Mouse (Mus musculus) heart, embryonic 11.5 days (tissue): ENCODE results near the gene Ephx4. TPM values are rescaled to one million over a fixed set of nuclear protein-coding genes. Genes with fewer than 3 reads are reported as not detected.

ENCODE experiments used
- ATAC-seq: fragments of 200-750 bp; cut with Nextera tagmentation; replicated peaks from 2 replicates; pipeline ENCODE4 v1.8.0; 2017; ENCODE audit warnings: moderate library complexity; ENCODE audit not compliant: insufficient number of reproducible peaks, low FRiP score, low TSS enrichment
- H3K27ac ChIP-seq: fragments of 300-500 bp; sonication (generic); 2 replicates; pipeline ENCODE4 v1.5.1; 2014; ENCODE audit warnings: mild to moderate bottlenecking, low read depth, low read length
- H3K27me3 ChIP-seq: fragments of 300-500 bp; sonication (generic); 2 replicates; pipeline ENCODE4 v1.6.1; 2014; ENCODE audit warnings: mild to moderate bottlenecking, low read length, mixed read lengths; ENCODE audit not compliant: control insufficient read depth, insufficient read depth
- H3K36me3 ChIP-seq: fragments of 300-500 bp; sonication (generic); 2 replicates; pipeline ENCODE4 v1.6.1; 2014; ENCODE audit warnings: mild to moderate bottlenecking, low read length, moderate library complexity, mixed read lengths; ENCODE audit not compliant: control insufficient read depth, insufficient read depth
- H3K4me1 ChIP-seq: fragments of 300-500 bp; sonication (generic); 2 replicates; pipeline ENCODE4 v1.6.1; 2014; ENCODE audit warnings: low read length; ENCODE audit not compliant: control insufficient read depth, insufficient read depth
- H3K4me2 ChIP-seq: fragments of 300-500 bp; sonication (generic); 2 replicates; pipeline ENCODE4 v1.6.1; 2014; ENCODE audit warnings: mild to moderate bottlenecking, moderate library complexity
- H3K4me3 ChIP-seq: fragments of 300-500 bp; sonication (generic); 2 replicates; pipeline ENCODE4 v1.5.1; 2014; ENCODE audit warnings: low read depth, low read length
- H3K9ac ChIP-seq: fragments of 300-500 bp; sonication (generic); 2 replicates; pipeline ENCODE4 v1.6.1; 2014; ENCODE audit warnings: mild to moderate bottlenecking, low read depth, low read length, moderate library complexity
- H3K9me3 ChIP-seq: fragments of 300-500 bp; sonication (generic); replicated peaks from 2 replicates; pipeline ENCODE4 v1.6.1; 2016; ENCODE audit warnings: low read length; ENCODE audit not compliant: control insufficient read depth
- WGBS: fragments of 180-500 bp; shearing (Covaris S2); extraction: QIAGEN DNeasy Blood & Tissue Kit; methylation state at CpG from one replicate; pipeline ENCODE4 v1.1.7; 2014; ENCODE audit not compliant: insufficient replicate concordance; 5-methylcytosine and 5-hydroxymethylcytosine counted together
- polyA plus RNA-seq: library from polyadenylated mRNA; unstranded; fragments of >200 nt; fragmentation: Nextera tagmentation; extraction: Ambion mirVana; gene quantifications from 2 replicates; pipeline ENCODE4 v1.2.1, GENCODE M21; 2014

Ephx4 gene
- 0.29 and 0.56 TPM in 2 replicates for polyA plus RNA-seq

DNA sequence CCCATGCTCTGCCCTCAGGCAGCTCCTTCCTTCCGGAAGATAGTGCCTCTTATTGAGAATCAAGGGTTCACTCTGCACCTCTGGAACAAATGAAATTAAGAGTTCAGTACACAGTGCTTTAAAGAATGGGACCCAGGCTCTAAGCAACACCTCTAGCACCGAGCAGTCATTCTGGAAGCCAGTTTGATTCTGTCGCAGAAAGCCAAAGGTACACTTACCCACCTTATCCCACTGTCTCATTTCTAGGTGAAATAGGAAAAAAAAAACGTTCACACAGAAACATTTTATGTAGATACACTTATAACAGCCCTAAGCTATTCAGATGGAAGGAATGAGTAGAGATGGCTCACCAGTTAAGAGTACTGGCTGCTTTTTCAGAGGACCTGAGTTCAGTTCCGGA lies at the start of gene Ephx4:
Gene Ephx4, plus strand, starts transcription at position 301 of the 400 bp plus-strand sequence.
- Histone ChIP-seq H3K4me1 (no peaks in the 10 kb centered on the region), H3K4me3 (peak within 1 kb of the TSS; percentile 64), H3K4me2 (peak within 1 kb of the TSS; percentile 98), H3K27me3 (peaks cover 26% of the 10 kb centered on the region), H3K27ac (no peak within 1 kb of the TSS), H3K9me3 (no peaks in the 10 kb centered on the region), H3K36me3 (no peaks in the 10 kb centered on the region), H3K9ac (peak within 1 kb of the TSS; percentile 67)
- no peak for ATAC-seq
- WGBS = 28% methylated on average over 5 of the region's 5 CpGs

DNA sequence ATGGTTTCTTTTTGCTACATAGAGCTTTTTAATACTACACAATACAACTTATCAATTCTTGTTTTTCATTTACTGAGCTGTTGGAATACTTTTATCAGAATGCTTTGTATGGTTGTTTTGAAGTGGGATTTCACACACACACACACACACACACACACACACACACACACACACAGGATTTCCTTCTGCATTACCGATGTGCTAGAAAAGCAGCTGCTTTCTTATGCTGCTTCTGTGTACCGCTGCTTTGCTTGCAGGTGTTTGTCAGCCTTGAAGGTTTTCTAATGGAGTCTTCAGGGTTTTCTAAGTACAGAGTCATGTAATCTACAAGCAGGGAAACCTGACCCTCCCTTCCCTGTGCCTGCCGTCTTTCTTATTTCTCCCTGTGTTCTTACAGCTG lies 48.6 kb upstream of the Ephx4 start:
- no peak for ATAC-seq
- no peaks in the 10 kb centered on the region for H3K36me3 ChIP-seq
- H3K4me2 ChIP-seq = no peak overlapping the region
- WGBS = 60% methylated on average over 3 of the region's 3 CpGs
- no peak overlapping the region for H3K9ac ChIP-seq
- H3K9me3 ChIP-seq = no peaks in the 10 kb centered on the region
- no peaks in the 10 kb centered on the region for H3K27me3 ChIP-seq
- H3K4me1 ChIP-seq = no peaks in the 10 kb centered on the region
- H3K4me3 ChIP-seq = no peak overlapping the region
- no peak overlapping the region for H3K27ac ChIP-seq

GRCm38 (mm10) chr5:107355801-107356200 lies 46.7 kb upstream of the Ephx4 start:
- no peaks in the 10 kb centered on the region for H3K27me3 ChIP-seq
- H3K4me1 ChIP-seq = no peaks in the 10 kb centered on the region
- H3K27ac ChIP-seq = no peak overlapping the region
- no peaks in the 10 kb centered on the region for H3K9me3 ChIP-seq
- no peaks in the 10 kb centered on the region for H3K36me3 ChIP-seq
- no peak for ATAC-seq
- H3K4me3 ChIP-seq = no peak overlapping the region
- 44% methylated on average over 1 of the region's 1 CpGs for WGBS
- no peak overlapping the region for H3K9ac ChIP-seq
- no peak overlapping the region for H3K4me2 ChIP-seq

- Histone ChIP-seq H3K27me3 (no peaks in the 10 kb centered on the region), H3K27ac (no peak overlapping the region), H3K9me3 (no peaks in the 10 kb centered on the region), H3K9ac (no peak overlapping the region), H3K36me3 (no peaks in the 10 kb centered on the region), H3K4me2 (no peak overlapping the region), H3K4me1 (no peaks in the 10 kb centered on the region), H3K4me3 (no peak overlapping the region)
- WGBS = 89% methylated on average over 8 of the region's 8 CpGs
- no peak for ATAC-seq
Measured at GRCm38 (mm10) chr5:107357723-107358122, 44.8 kb upstream of the Ephx4 start.

GRCm38 (mm10) chr5:107359395-107360053 lies 43.0 kb upstream of the Ephx4 start:
- H3K4me1 ChIP-seq = no peaks in the 10 kb centered on the region
- peak overlapping the region; percentile 65 for H3K4me3 ChIP-seq
- H3K36me3 ChIP-seq = no peaks in the 10 kb centered on the region
- peak; percentile 96 for ATAC-seq
- no peaks in the 10 kb centered on the region for H3K27me3 ChIP-seq
- H3K27ac ChIP-seq = peak overlapping the region; percentile 68
- H3K4me2 ChIP-seq = peak overlapping the region; percentile 65
- H3K9me3 ChIP-seq = no peaks in the 10 kb centered on the region
- peak overlapping the region; percentile 72 for H3K9ac ChIP-seq
- 0% methylated on average over 28 of the region's 40 CpGs for WGBS

DNA sequence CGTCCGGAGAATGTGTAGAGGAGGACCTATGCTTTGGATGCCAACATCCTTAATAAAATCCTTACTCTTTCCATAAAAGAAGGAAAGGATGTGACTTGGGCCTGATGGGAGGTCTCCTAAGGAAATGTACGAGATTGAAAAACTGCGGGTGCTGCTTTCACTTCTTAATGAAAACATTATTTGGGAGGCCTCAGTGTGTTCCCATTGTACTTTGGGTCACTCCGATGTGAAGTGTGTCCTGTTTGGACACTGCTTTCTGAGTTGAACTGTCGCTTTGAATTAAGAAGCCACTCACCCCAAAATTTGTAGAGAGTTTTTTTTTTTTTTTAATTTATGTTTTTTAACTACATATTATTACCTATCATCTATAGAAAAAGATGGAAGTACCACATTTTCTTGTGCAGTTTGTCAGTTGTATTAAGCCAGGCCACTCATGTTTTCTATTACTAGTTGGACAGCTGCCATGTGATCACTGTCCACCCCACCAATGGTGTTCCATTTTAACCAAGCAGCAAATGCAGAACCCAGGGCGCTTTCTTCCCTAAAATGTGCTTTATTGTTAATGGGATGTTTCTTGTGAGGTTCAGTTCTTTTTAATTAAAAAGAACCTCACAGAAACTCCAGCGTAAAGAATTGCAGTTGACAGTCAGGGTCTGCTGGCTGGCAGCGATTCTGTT lies 42.3 kb upstream of the Ephx4 start:
- H3K4me1 ChIP-seq = no peaks in the 10 kb centered on the region
- no peaks in the 10 kb centered on the region for H3K36me3 ChIP-seq
- H3K9me3 ChIP-seq = no peaks in the 10 kb centered on the region
- peak overlapping the region; percentile 65 for H3K4me2 ChIP-seq
- 30% methylated on average over 9 of the region's 9 CpGs for WGBS
- H3K27me3 ChIP-seq = no peaks in the 10 kb centered on the region
- no peak for ATAC-seq
- H3K9ac ChIP-seq = peak overlapping the region; percentile 72
- peak overlapping the region; percentile 68; the same call in 1 of the 2 replicates for H3K27ac ChIP-seq
- peak overlapping the region; percentile 65 for H3K4me3 ChIP-seq

- WGBS = 71% methylated on average over 3 of the region's 3 CpGs
- Histone ChIP-seq H3K4me2 (no peak overlapping the region), H3K9me3 (no peaks in the 10 kb centered on the region), H3K4me3 (no peak overlapping the region), H3K36me3 (no peaks in the 10 kb centered on the region), H3K27me3 (no peaks in the 10 kb centered on the region), H3K4me1 (no peaks in the 10 kb centered on the region), H3K9ac (no peak overlapping the region), H3K27ac (no peak overlapping the region)
- no peak for ATAC-seq
Measured at GRCm38 (mm10) chr5:107370040-107370439, 32.5 kb upstream of the Ephx4 start.

DNA sequence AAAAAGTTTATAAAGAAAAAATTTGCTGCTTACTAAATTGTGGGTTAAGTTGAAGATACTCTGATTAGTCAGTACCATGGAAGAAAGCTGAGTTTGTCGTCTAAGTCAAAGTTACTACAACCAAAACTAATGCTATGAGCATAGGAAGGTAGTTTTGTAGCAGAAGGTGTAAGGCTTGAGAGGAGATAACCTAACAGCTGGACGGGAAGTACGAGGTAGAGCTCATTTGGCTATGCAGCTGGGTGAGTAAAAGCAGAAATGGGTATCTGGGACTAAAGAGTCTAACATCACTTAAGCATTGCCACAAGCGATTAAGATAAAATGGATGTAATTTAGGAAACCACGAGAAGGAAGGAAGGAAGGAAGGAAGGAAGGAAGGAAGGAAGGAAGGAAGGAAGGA lies 31.2 kb upstream of the Ephx4 start:
- H3K27me3 ChIP-seq = no peaks in the 10 kb centered on the region
- no peaks in the 10 kb centered on the region for H3K9me3 ChIP-seq
- no peak overlapping the region for H3K4me3 ChIP-seq
- 74% methylated on average over 5 of the region's 5 CpGs for WGBS
- H3K4me1 ChIP-seq = no peaks in the 10 kb centered on the region
- ATAC-seq = no peak
- H3K27ac ChIP-seq = no peak overlapping the region
- no peak overlapping the region for H3K4me2 ChIP-seq
- no peaks in the 10 kb centered on the region for H3K36me3 ChIP-seq
- H3K9ac ChIP-seq = no peak overlapping the region

DNA sequence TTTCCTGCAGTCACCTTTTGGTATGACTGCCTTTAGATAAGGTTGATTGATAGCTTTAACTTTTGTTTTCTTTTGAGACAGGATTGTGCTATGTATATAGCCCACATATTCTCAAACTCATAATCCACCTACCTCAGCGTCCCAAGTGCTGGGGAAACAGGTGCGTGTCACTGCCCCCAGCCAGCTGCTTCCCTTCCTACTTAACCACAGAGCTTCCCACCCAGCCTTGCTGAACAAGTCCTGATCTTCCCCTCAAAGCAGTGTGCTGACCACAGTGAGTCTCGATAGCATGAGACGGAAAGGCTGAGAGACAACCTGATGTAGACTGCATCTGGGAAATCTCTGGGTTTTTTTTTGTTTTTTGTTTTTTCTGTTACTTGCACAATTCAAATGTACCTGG lies 29.3 kb upstream of the Ephx4 start:
- no peak for ATAC-seq
- Histone ChIP-seq H3K4me1 (no peaks in the 10 kb centered on the region), H3K9ac (no peak overlapping the region), H3K4me3 (no peak overlapping the region), H3K27ac (no peak overlapping the region), H3K4me2 (no peak overlapping the region), H3K27me3 (no peaks in the 10 kb centered on the region), H3K36me3 (no peaks in the 10 kb centered on the region), H3K9me3 (no peaks in the 10 kb centered on the region)
- 89% methylated on average over 4 of the region's 4 CpGs for WGBS
